Mouse (Mus musculus): ENCODE results near the gene Zcchc9. TPM values are rescaled to one million over a fixed set of nuclear protein-coding genes. Genes with fewer than 3 reads are reported as not detected.

Zcchc9 gene
- polyA plus RNA-seq (2014; fragmentation: Nextera tagmentation; extraction: Ambion mirVana): 31.0 and 33.8 TPM in 2 replicates

- peak within 1 kb of the TSS; percentile 66 for H3K4me2 ChIP-seq (ENCODE audit: low read depth, low read length, severe bottlenecking)
- under 1% methylated on average over 50 of the region's 50 CpGs for WGBS
- peak; percentile 92 for DNase-seq (ENCODE audit: low spot score)
- H3K9ac ChIP-seq (ENCODE audit: low read length): peak within 1 kb of the TSS; percentile 96
- H3K4me1 ChIP-seq (replicated peaks; ENCODE audit: control insufficient read depth, insufficient read depth, low read length): no peaks in the 10 kb centered on the region
- H3K27me3 ChIP-seq (ENCODE audit: control insufficient read depth, insufficient read depth, low read length): no peaks in the 10 kb centered on the region
- peak; percentile 99 for ATAC-seq (replicated peaks; ENCODE audit: low FRiP score)
- peaks cover 2% of the 10 kb centered on the region; the same call in 1 of the 2 replicates for H3K36me3 ChIP-seq (ENCODE audit: control insufficient read depth, insufficient read depth, low read length)
- no peaks in the 10 kb centered on the region for H3K9me3 ChIP-seq (ENCODE audit: control insufficient read depth, low read length)
- H3K27ac ChIP-seq (ENCODE audit: low read depth, low read length): peak within 1 kb of the TSS; percentile 79
- peak within 1 kb of the TSS; percentile 94 for H3K4me3 ChIP-seq (ENCODE audit: low read depth, low read length)
These were observed at the start of gene Zcchc9 for GRCm38 (mm10) chr13:91807155-91807839. Gene Zcchc9 (minus strand): TSS chr13:91807705.

GRCm38 (mm10) chr13:91854412-91854811 lies 46.9 kb upstream of the Zcchc9 start:
- no peaks in the 10 kb centered on the region for H3K9me3 ChIP-seq (ENCODE audit: control insufficient read depth, low read length)
- WGBS: 77% methylated on average over 3 of the region's 3 CpGs
- H3K4me2 ChIP-seq (ENCODE audit: low read depth, low read length, severe bottlenecking): no peak overlapping the region
- no peaks in the 10 kb centered on the region for H3K36me3 ChIP-seq (ENCODE audit: control insufficient read depth, insufficient read depth, low read length)
- H3K4me3 ChIP-seq (ENCODE audit: low read depth, low read length): no peak overlapping the region
- H3K27ac ChIP-seq (ENCODE audit: low read depth, low read length): no peak overlapping the region
- H3K4me1 ChIP-seq (replicated peaks; ENCODE audit: control insufficient read depth, insufficient read depth, low read length): no peaks in the 10 kb centered on the region
- DNase-seq (ENCODE audit: low spot score) (no peak), ATAC-seq (replicated peaks; ENCODE audit: low FRiP score) (no peak)
- no peaks in the 10 kb centered on the region for H3K27me3 ChIP-seq (ENCODE audit: control insufficient read depth, insufficient read depth, low read length)
- no peak overlapping the region for H3K9ac ChIP-seq (ENCODE audit: low read length)

DNA sequence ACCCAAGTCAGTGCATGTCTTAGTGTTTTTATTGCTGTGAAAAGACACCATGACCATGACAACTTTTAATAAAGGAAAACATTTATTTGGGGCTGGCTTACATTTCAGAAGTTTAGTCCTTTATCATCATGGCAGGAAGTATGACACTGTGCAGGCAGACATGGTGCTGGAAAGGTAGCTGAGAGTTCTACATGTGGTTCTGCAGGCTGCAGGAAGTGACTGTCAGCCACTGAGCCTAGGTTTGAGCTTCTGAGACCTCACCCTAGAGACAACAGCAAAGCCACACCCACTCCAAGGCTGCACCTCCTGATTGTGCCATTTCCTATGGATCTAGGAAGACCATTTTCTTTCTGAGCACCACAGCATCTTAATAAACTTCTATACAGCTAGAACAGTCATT lies 20.4 kb upstream of the Zcchc9 start:
- Histone ChIP-seq H3K27ac (ENCODE audit: low read depth, low read length) (no peak overlapping the region), H3K9ac (ENCODE audit: low read length) (no peak overlapping the region), H3K4me2 (ENCODE audit: low read depth, low read length, severe bottlenecking) (no peak overlapping the region), H3K36me3 (ENCODE audit: control insufficient read depth, insufficient read depth, low read length) (no peaks in the 10 kb centered on the region), H3K9me3 (ENCODE audit: control insufficient read depth, low read length) (no peaks in the 10 kb centered on the region), H3K4me1 (replicated peaks; ENCODE audit: control insufficient read depth, insufficient read depth, low read length) (no peaks in the 10 kb centered on the region), H3K27me3 (ENCODE audit: control insufficient read depth, insufficient read depth, low read length) (no peaks in the 10 kb centered on the region), H3K4me3 (ENCODE audit: low read depth, low read length) (no peak overlapping the region)
- no peak for ATAC-seq (replicated peaks; ENCODE audit: low FRiP score)
- DNase-seq (ENCODE audit: low spot score): no peak

GRCm38 (mm10) chr13:91826066-91826465 lies 18.6 kb upstream of the Zcchc9 start:
- Histone ChIP-seq H3K4me2 (ENCODE audit: low read depth, low read length, severe bottlenecking) (no peak overlapping the region), H3K36me3 (ENCODE audit: control insufficient read depth, insufficient read depth, low read length) (no peaks in the 10 kb centered on the region), H3K9ac (ENCODE audit: low read length) (no peak overlapping the region), H3K4me3 (ENCODE audit: low read depth, low read length) (no peak overlapping the region), H3K9me3 (ENCODE audit: control insufficient read depth, low read length) (no peaks in the 10 kb centered on the region), H3K27ac (ENCODE audit: low read depth, low read length) (no peak overlapping the region), H3K27me3 (ENCODE audit: control insufficient read depth, insufficient read depth, low read length) (no peaks in the 10 kb centered on the region), H3K4me1 (replicated peaks; ENCODE audit: control insufficient read depth, insufficient read depth, low read length) (no peaks in the 10 kb centered on the region)
- no peak for ATAC-seq (replicated peaks; ENCODE audit: low FRiP score)
- DNase-seq (ENCODE audit: low spot score): no peak
- WGBS: 94% methylated on average over 2 of the region's 2 CpGs

GRCm38 (mm10) chr13:91824845-91825550 lies 17.5 kb upstream of the Zcchc9 start:
- ATAC-seq (replicated peaks; ENCODE audit: low FRiP score): no peak

DNA sequence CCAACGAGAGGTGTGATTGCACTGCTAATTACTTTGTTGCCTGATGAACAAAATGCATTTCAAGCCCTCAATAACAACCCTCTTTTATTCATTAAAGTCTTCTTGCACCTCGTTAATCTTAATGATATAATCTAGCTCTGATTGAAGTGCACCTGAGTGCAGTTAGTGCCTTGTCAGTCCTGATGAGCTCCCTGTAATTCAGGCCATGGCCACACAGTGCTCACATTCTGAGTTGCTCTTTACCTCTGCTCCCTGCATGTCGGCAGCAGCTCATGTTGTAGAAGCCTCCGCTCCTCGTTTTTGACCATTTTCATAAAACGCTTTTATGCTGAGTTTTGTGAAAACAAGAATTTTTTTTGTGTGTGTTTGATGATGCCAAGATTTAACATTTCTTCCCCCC lies 16.2 kb upstream of the Zcchc9 start:
- Histone ChIP-seq H3K4me2 (ENCODE audit: low read depth, low read length, severe bottlenecking) (no peak overlapping the region), H3K36me3 (ENCODE audit: control insufficient read depth, insufficient read depth, low read length) (no peaks in the 10 kb centered on the region), H3K9me3 (ENCODE audit: control insufficient read depth, low read length) (no peaks in the 10 kb centered on the region), H3K27ac (ENCODE audit: low read depth, low read length) (no peak overlapping the region), H3K4me3 (ENCODE audit: low read depth, low read length) (no peak overlapping the region), H3K27me3 (ENCODE audit: control insufficient read depth, insufficient read depth, low read length) (no peaks in the 10 kb centered on the region), H3K4me1 (replicated peaks; ENCODE audit: control insufficient read depth, insufficient read depth, low read length) (no peaks in the 10 kb centered on the region), H3K9ac (ENCODE audit: low read length) (no peak overlapping the region)
- no peak for ATAC-seq (replicated peaks; ENCODE audit: low FRiP score)
- WGBS: 67% methylated on average over 6 of the region's 6 CpGs
- no peak for DNase-seq (ENCODE audit: low spot score)

More at GRCm38 (mm10) chr13:91824845-91825550, 17.5 kb upstream of the Zcchc9 start:
- H3K4me3 ChIP-seq (ENCODE audit: low read depth, low read length): no peak overlapping the region
- no peak overlapping the region for H3K27ac ChIP-seq (ENCODE audit: low read depth, low read length)
- DNase-seq (ENCODE audit: low spot score): no peak
- no peak overlapping the region for H3K9ac ChIP-seq (ENCODE audit: low read length)
- WGBS: 81% methylated on average over 4 of the region's 4 CpGs
- H3K4me2 ChIP-seq (ENCODE audit: low read depth, low read length, severe bottlenecking): no peak overlapping the region
- no peaks in the 10 kb centered on the region for H3K4me1 ChIP-seq (replicated peaks; ENCODE audit: control insufficient read depth, insufficient read depth, low read length)
- no peaks in the 10 kb centered on the region for H3K9me3 ChIP-seq (ENCODE audit: control insufficient read depth, low read length)
- H3K27me3 ChIP-seq (ENCODE audit: control insufficient read depth, insufficient read depth, low read length): no peaks in the 10 kb centered on the region
- no peaks in the 10 kb centered on the region for H3K36me3 ChIP-seq (ENCODE audit: control insufficient read depth, insufficient read depth, low read length)

GRCm38 (mm10) chr13:91814670-91815069 lies 7.2 kb upstream of the Zcchc9 start:
- no peak for DNase-seq (ENCODE audit: low spot score)
- no peaks in the 10 kb centered on the region for H3K27me3 ChIP-seq (ENCODE audit: control insufficient read depth, insufficient read depth, low read length)
- H3K4me1 ChIP-seq (replicated peaks; ENCODE audit: control insufficient read depth, insufficient read depth, low read length): no peaks in the 10 kb centered on the region
- H3K9ac ChIP-seq (ENCODE audit: low read length): no peak overlapping the region
- ATAC-seq (replicated peaks; ENCODE audit: low FRiP score): no peak
- no peak overlapping the region for H3K4me2 ChIP-seq (ENCODE audit: low read depth, low read length, severe bottlenecking)
- H3K36me3 ChIP-seq (ENCODE audit: control insufficient read depth, insufficient read depth, low read length): no peaks in the 10 kb centered on the region
- H3K4me3 ChIP-seq (ENCODE audit: low read depth, low read length): no peak overlapping the region
- H3K9me3 ChIP-seq (ENCODE audit: control insufficient read depth, low read length): no peaks in the 10 kb centered on the region
- no peak overlapping the region for H3K27ac ChIP-seq (ENCODE audit: low read depth, low read length)
- 90% methylated on average over 5 of the region's 5 CpGs for WGBS

GRCm38 (mm10) chr13:91809476-91809875 lies 2.0 kb upstream of the Zcchc9 start:
- Histone ChIP-seq H3K4me1 (replicated peaks; ENCODE audit: control insufficient read depth, insufficient read depth, low read length) (no peaks in the 10 kb centered on the region), H3K4me2 (ENCODE audit: low read depth, low read length, severe bottlenecking) (no peak overlapping the region), H3K9ac (ENCODE audit: low read length) (no peak overlapping the region), H3K36me3 (ENCODE audit: control insufficient read depth, insufficient read depth, low read length) (peaks cover 2% of the 10 kb centered on the region; the same call in 1 of the 2 replicates), H3K9me3 (ENCODE audit: control insufficient read depth, low read length) (no peaks in the 10 kb centered on the region), H3K27ac (ENCODE audit: low read depth, low read length) (no peak overlapping the region), H3K27me3 (ENCODE audit: control insufficient read depth, insufficient read depth, low read length) (no peaks in the 10 kb centered on the region), H3K4me3 (ENCODE audit: low read depth, low read length) (no peak overlapping the region)
- DNase-seq (ENCODE audit: low spot score) (no peak), ATAC-seq (replicated peaks; ENCODE audit: low FRiP score) (no peak)
- WGBS: 35% methylated on average over 2 of the region's 2 CpGs

Measured in forebrain, embryonic 11.5 days (tissue).